Mouse (Mus musculus): ENCODE measurements around the gene Thrap3.
A peak's percentile ranks its signal among the peaks of the same experiment; 100 is the strongest.

Thrap3 gene

GRCm38 (mm10) chr4:126149041-126149676 is 53.4 kb downstream of the Thrap3 start:
- no peak; the same call in 1 of the 2 replicates for ATAC-seq (ENCODE audit: insufficient number of reproducible peaks, low FRiP score, low TSS enrichment)

- ATAC-seq (ENCODE audit: insufficient number of reproducible peaks, low FRiP score, low TSS enrichment), result no peak
Observed at GRCm38 (mm10) chr4:126148161-126148961, 54.2 kb downstream of the Thrap3 start.

GRCm38 (mm10) chr4:126147533-126148160 is 54.9 kb downstream of the Thrap3 start, which contains the start of gene Eva1b:
Eva1b (plus strand) TSS chr4:126147744.
- ATAC-seq (ENCODE audit: insufficient number of reproducible peaks, low FRiP score, low TSS enrichment), result no peak

- no peak for ATAC-seq (ENCODE audit: insufficient number of reproducible peaks, low FRiP score, low TSS enrichment)
Observed at GRCm38 (mm10) chr4:126146974-126147532, 55.5 kb downstream of the Thrap3 start.

GRCm38 (mm10) chr4:126145396-126145795 is 57.2 kb downstream of the Thrap3 start:
- ATAC-seq (ENCODE audit: insufficient number of reproducible peaks, low FRiP score, low TSS enrichment), result no peak

- no peak for ATAC-seq (ENCODE audit: insufficient number of reproducible peaks, low FRiP score, low TSS enrichment)
Observed at GRCm38 (mm10) chr4:126141021-126141420, 61.5 kb downstream of the Thrap3 start.

GRCm38 (mm10) chr4:126137773-126138172 is 64.8 kb downstream of the Thrap3 start:
- ATAC-seq (ENCODE audit: insufficient number of reproducible peaks, low FRiP score, low TSS enrichment), result no peak

GRCm38 (mm10) chr4:126134639-126135038 is 67.9 kb downstream of the Thrap3 start:
- no peak for ATAC-seq (ENCODE audit: insufficient number of reproducible peaks, low FRiP score, low TSS enrichment)

- no peak for ATAC-seq (ENCODE audit: insufficient number of reproducible peaks, low FRiP score, low TSS enrichment)
Observed at GRCm38 (mm10) chr4:126134236-126134635, 68.3 kb downstream of the Thrap3 start.

GRCm38 (mm10) chr4:126132636-126133264 is 69.8 kb downstream of the Thrap3 start:
- ATAC-seq (ENCODE audit: insufficient number of reproducible peaks, low FRiP score, low TSS enrichment), result no peak

- no peak for ATAC-seq (ENCODE audit: insufficient number of reproducible peaks, low FRiP score, low TSS enrichment)
Observed at GRCm38 (mm10) chr4:126131290-126132121, 71.1 kb downstream of the Thrap3 start.

GRCm38 (mm10) chr4:126130502-126130901 is 72.1 kb downstream of the Thrap3 start:
- ATAC-seq (ENCODE audit: insufficient number of reproducible peaks, low FRiP score, low TSS enrichment), result no peak

GRCm38 (mm10) chr4:126123309-126124040 is 79.1 kb downstream of the Thrap3 start:
- ATAC-seq (ENCODE audit: insufficient number of reproducible peaks, low FRiP score, low TSS enrichment), result no peak

GRCm38 (mm10) chr4:126120506-126120905 is 82.1 kb downstream of the Thrap3 start:
- ATAC-seq (ENCODE audit: insufficient number of reproducible peaks, low FRiP score, low TSS enrichment), result no peak

GRCm38 (mm10) chr4:126120052-126120451 is 82.5 kb downstream of the Thrap3 start:
- ATAC-seq (ENCODE audit: insufficient number of reproducible peaks, low FRiP score, low TSS enrichment), result peak; percentile 47; the same call in 1 of the 2 replicates

GRCm38 (mm10) chr4:126119051-126119450 is 83.5 kb downstream of the Thrap3 start:
- 0 out of 2 replicates have a peak, but pooled peaks have one; percentile 9 for ATAC-seq (ENCODE audit: insufficient number of reproducible peaks, low FRiP score, low TSS enrichment)

GRCm38 (mm10) chr4:126118651-126119050 is 83.9 kb downstream of the Thrap3 start:
- ATAC-seq (ENCODE audit: insufficient number of reproducible peaks, low FRiP score, low TSS enrichment), result peak; percentile 36; the same call in 1 of the 2 replicates

GRCm38 (mm10) chr4:126117116-126117515 is 85.4 kb downstream of the Thrap3 start:
- no peak for ATAC-seq (ENCODE audit: insufficient number of reproducible peaks, low FRiP score, low TSS enrichment)

Data from cerebellum, adult (tissue).